Mouse (Mus musculus): ENCODE results near the gene Il12a. TPM values are rescaled to one million over a fixed set of nuclear protein-coding genes. Genes with fewer than 3 reads are reported as not detected.

Il12a gene
- polyA plus RNA-seq, 2 experiments: 0.19 TPM; not detected in 1

DNA sequence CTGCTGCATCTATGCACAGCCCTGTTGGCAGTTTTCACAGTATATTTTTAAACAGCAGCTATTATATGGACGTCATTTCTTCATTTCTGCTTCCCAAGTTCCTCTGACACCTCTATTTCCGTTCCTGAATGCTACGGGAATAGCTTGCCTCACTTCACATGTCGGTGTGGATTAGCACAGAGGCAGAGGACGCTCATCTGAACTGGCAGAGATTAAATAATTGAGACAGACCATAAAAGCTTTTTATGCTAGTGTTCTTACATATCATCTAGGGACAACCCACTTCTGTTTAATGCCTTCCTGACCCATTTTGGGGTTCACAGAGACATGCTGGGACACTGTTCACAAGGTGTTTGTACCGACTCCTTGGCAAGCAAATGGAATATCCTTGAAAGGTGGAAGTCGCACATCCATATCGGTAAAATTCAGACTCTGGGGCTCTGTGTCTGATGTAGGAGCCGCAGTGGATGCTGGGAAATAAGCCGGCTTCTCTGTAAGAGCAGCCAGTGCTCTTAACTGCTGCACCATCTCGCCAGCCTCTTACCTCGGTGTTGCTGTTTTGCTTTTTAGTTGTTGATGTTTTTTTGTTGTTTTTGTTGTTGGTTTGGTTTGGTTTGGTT is 15.1 kb upstream of the Il12a start:
- TF ChIP-seq POLR2A (IDR thresholded peaks at IDR 0.05; ENCODE audit: borderline replicate concordance, extremely low read depth, insufficient read depth, insufficient read length): no peak
- 91% methylated on average over 12 of the region's 12 CpGs for whole genome bisulfite sequencing
- no peak overlapping the region for H3K4me2 ChIP-seq (replicated peaks; ENCODE audit: low read depth, low read length, severe bottlenecking)

DNA sequence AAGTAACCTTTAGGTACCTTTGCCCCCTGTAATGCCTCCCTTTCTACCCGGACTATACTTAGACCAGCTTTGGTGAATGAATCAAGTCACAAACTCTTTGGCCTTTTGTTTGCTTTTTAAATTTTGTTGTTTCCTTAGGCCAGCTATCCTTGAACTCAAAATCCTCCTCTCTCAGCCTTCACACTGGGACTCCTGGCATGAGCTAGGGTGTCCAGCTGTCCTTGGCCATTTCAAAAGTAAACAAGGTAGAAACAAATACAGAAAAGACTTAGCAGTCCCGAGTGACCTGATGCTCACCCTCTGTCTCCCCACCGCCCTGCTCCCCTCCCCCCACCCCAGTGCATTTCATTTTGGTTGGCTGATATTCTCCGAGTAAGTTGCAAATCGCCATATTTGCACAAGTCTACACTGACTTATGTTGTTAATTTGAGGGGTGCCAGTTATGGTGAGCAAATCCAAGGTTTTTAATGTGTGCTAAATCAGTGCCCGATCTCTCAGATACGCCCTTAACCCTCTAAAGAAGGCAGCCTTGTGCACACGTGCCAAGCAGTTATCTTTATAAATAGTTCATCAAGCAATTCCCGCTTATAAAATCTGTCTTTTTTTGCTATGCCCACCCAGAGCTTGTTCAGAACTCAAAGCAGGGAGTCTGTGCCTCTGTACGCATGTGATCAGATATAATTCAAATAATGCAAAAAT is 14.3 kb upstream of the Il12a start:
- no peak overlapping the region for H3K4me3 ChIP-seq (replicated peaks; ENCODE audit: low read length)
- H3K27me3 ChIP-seq (ENCODE audit: control insufficient read depth, insufficient read depth, low read length): no peaks in the 10 kb centered on the region
- no peak for DNase-seq (ENCODE audit: low spot score)
- no peaks in the 10 kb centered on the region for H3K36me3 ChIP-seq (ENCODE audit: control insufficient read depth, insufficient read depth, low read length)
- WGBS: 78% methylated on average over 10 of the region's 10 CpGs
- H3K27ac ChIP-seq (replicated peaks; ENCODE audit: low read depth, low read length): no peak overlapping the region
- H3K4me1 ChIP-seq (ENCODE audit: control insufficient read depth, insufficient read depth, low read length): peaks cover 6% of the 10 kb centered on the region; the same call in 1 of the 2 replicates
- H3K9ac ChIP-seq (ENCODE audit: low read depth, low read length, severe bottlenecking): no peak overlapping the region
- H3K4me2 ChIP-seq (replicated peaks; ENCODE audit: low read depth, low read length, severe bottlenecking): no peak overlapping the region
- no peaks in the 10 kb centered on the region for H3K9me3 ChIP-seq (ENCODE audit: control insufficient read depth, low read length)
- no peak for ATAC-seq (ENCODE audit: low FRiP score, low read depth)
- TF ChIP-seq POLR2A (IDR thresholded peaks at IDR 0.05; ENCODE audit: borderline replicate concordance, extremely low read depth, insufficient read depth, insufficient read length): no peak

More for the DNA sequence above, 15.1 kb upstream of the Il12a start:
- Histone ChIP-seq H3K27me3 (ENCODE audit: control insufficient read depth, insufficient read depth, low read length) (no peaks in the 10 kb centered on the region), H3K27ac (replicated peaks; ENCODE audit: low read depth, low read length) (no peak overlapping the region), H3K4me3 (replicated peaks; ENCODE audit: low read length) (no peak overlapping the region), H3K9me3 (ENCODE audit: control insufficient read depth, low read length) (no peaks in the 10 kb centered on the region), H3K36me3 (ENCODE audit: control insufficient read depth, insufficient read depth, low read length) (no peaks in the 10 kb centered on the region), H3K9ac (ENCODE audit: low read depth, low read length, severe bottlenecking) (no peak overlapping the region), H3K4me1 (ENCODE audit: control insufficient read depth, insufficient read depth, low read length) (peaks cover 6% of the 10 kb centered on the region; the same call in 1 of the 2 replicates)
- DNase-seq (ENCODE audit: low spot score) (no peak), ATAC-seq (ENCODE audit: low FRiP score, low read depth) (no peak)

DNA sequence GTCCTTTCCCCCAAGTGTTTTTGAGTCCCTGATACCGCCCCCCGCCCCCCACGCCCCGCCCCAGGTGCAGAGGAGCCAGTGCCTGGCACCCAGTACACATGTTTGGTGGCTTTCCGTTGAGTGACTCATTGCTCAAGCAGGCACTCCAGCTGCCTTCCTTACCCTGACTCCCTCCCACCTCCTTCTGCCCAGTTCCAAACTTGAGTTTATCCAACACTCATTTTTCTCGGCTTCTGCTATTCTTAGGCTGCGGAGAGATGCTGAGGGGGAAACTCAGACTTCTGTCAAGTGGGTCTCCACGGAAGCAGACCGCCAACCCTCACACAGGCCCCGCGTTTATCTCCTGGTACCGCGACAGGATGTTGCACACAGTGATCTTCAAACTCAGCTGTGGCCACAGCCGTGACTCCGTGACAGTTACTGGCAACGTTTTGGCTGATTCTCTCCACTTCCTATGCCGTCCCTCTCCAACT is 13.6 kb upstream of the Il12a start:
- no peak for TF ChIP-seq POLR2A (IDR thresholded peaks at IDR 0.05; ENCODE audit: borderline replicate concordance, extremely low read depth, insufficient read depth, insufficient read length)
- WGBS: 42% methylated on average over 17 of the region's 17 CpGs
- Histone ChIP-seq H3K4me1 (ENCODE audit: control insufficient read depth, insufficient read depth, low read length) (peaks cover 6% of the 10 kb centered on the region; the same call in 1 of the 2 replicates), H3K27me3 (ENCODE audit: control insufficient read depth, insufficient read depth, low read length) (no peaks in the 10 kb centered on the region), H3K9me3 (ENCODE audit: control insufficient read depth, low read length) (no peaks in the 10 kb centered on the region), H3K36me3 (ENCODE audit: control insufficient read depth, insufficient read depth, low read length) (no peaks in the 10 kb centered on the region), H3K27ac (replicated peaks; ENCODE audit: low read depth, low read length) (no peak overlapping the region), H3K4me3 (replicated peaks; ENCODE audit: low read length) (no peak overlapping the region), H3K9ac (ENCODE audit: low read depth, low read length, severe bottlenecking) (peak overlapping the region; percentile 21; the same call in 1 of the 2 replicates), H3K4me2 (replicated peaks; ENCODE audit: low read depth, low read length, severe bottlenecking) (peak overlapping the region; percentile 20; the same call in 1 of the 2 replicates)
- ATAC-seq (ENCODE audit: low FRiP score, low read depth): no peak
- peak; percentile 22 for DNase-seq (ENCODE audit: low spot score)

DNA sequence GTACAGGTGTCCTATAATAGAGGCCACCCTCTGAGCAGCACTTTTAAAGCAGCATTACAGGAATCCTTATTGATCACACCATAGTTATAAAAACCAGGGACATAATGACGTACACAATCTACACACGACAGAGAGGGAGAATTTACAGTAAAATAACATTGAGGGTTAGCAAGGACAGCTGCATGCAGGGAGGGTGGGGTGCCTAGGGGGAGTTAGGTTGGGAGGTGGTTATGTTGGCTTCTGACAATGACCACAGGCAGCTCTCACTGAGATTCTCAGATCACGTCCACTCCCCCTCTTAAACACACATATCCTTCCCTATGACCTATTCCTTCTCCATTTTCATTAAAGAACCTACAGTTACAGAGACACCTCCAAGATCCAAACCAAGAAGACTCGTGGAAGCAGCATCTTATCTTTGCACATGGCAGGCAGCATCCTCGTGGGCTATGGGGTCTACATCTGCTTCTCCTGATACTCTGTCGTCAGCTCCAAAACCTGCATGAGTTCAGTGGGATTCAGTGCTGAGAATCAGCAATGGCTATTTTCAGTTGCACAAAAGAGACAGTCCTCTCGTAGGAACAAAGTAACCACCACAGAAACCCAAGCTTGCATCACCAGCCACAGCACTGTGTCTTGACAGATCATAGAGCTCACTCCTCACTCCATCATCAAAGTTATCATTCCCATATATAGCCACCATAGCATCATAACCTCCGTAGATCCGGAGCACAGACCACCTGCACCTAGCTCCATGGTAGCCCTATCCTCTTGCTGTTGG is 11.4 kb upstream of the Il12a start:
- ATAC-seq (ENCODE audit: low FRiP score, low read depth) (no peak), DNase-seq (ENCODE audit: low spot score) (no peak)
- no peak overlapping the region for H3K4me3 ChIP-seq (replicated peaks; ENCODE audit: low read length)
- H3K27me3 ChIP-seq (ENCODE audit: control insufficient read depth, insufficient read depth, low read length): no peaks in the 10 kb centered on the region
- WGBS: 73% methylated on average over 9 of the region's 9 CpGs
- TF ChIP-seq POLR2A (IDR thresholded peaks at IDR 0.05; ENCODE audit: borderline replicate concordance, extremely low read depth, insufficient read depth, insufficient read length): no peak
- H3K4me2 ChIP-seq (replicated peaks; ENCODE audit: low read depth, low read length, severe bottlenecking): no peak overlapping the region
- H3K4me1 ChIP-seq (ENCODE audit: control insufficient read depth, insufficient read depth, low read length): peaks cover 6% of the 10 kb centered on the region; the same call in 1 of the 2 replicates
- H3K9ac ChIP-seq (ENCODE audit: low read depth, low read length, severe bottlenecking): no peak overlapping the region
- H3K9me3 ChIP-seq (ENCODE audit: control insufficient read depth, low read length): no peaks in the 10 kb centered on the region
- H3K27ac ChIP-seq (replicated peaks; ENCODE audit: low read depth, low read length): no peak overlapping the region
- no peaks in the 10 kb centered on the region for H3K36me3 ChIP-seq (ENCODE audit: control insufficient read depth, insufficient read depth, low read length)

DNA sequence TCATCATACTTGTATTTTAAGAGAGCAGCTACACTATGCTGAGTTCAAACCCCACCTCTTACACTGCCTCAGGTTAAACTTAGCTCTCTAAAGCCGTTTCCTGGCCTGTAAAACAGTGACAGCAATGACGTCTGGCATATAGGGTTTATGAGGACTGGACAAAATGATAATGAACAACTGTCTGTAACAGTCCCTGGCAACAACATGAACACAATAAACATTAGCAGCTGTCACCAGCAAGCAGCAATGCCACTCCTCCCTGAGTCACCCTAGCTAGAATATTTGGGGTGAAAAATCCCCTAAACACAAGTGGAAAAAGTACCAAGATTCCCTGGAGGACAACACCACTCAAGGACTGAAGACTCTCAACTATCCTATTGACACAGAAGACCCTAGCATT is 6.9 kb upstream of the Il12a start:
- H3K36me3 ChIP-seq (ENCODE audit: control insufficient read depth, insufficient read depth, low read length): no peaks in the 10 kb centered on the region
- H3K9ac ChIP-seq (ENCODE audit: low read depth, low read length, severe bottlenecking): no peak overlapping the region
- no peaks in the 10 kb centered on the region for H3K27me3 ChIP-seq (ENCODE audit: control insufficient read depth, insufficient read depth, low read length)
- ATAC-seq (ENCODE audit: low FRiP score, low read depth) (no peak), DNase-seq (ENCODE audit: low spot score) (no peak)
- H3K4me3 ChIP-seq (replicated peaks; ENCODE audit: low read length): no peak overlapping the region
- WGBS: 6% methylated on average over 2 of the region's 2 CpGs
- TF ChIP-seq POLR2A (IDR thresholded peaks at IDR 0.05; ENCODE audit: borderline replicate concordance, extremely low read depth, insufficient read depth, insufficient read length): no peak
- H3K4me1 ChIP-seq (ENCODE audit: control insufficient read depth, insufficient read depth, low read length): no peaks in the 10 kb centered on the region
- H3K4me2 ChIP-seq (replicated peaks; ENCODE audit: low read depth, low read length, severe bottlenecking): no peak overlapping the region
- no peaks in the 10 kb centered on the region for H3K9me3 ChIP-seq (ENCODE audit: control insufficient read depth, low read length)
- no peak overlapping the region for H3K27ac ChIP-seq (replicated peaks; ENCODE audit: low read depth, low read length)

Data from limb, embryonic 14.5 days (tissue).